Mouse (Mus musculus) kidney, postnatal 25 days (tissue): Measurements from ENCODE around the gene Nat9.

Experiments
- DNase-seq, 2 experiments: peaks; one replicate each; pipeline ENCODE4 v3.0.0; 2021; ENCODE audit warnings: mixed read lengths in 2 of 2

Gene Nat9

DNA sequence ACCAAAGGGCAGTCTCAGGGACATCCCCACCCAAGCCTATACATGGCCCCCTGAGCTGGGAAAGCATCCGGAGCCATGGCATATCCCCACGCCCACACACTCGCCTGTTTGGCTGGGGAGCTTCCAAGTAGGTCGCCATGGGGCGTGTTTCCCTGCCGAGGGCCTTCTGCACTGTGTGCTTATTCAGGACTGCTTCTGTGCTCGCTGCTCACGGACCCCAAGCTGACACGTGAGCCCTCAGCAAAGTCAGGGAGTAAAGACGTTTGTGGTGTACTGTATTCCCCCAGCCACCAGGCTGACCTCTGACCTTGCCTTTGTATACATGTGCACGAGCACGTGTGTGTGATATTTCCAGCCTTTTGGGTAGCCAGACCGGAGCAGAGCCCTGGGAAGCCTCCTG, 24.5 kb upstream of the Nat9 start:
- DNase-seq = no peak

DNA sequence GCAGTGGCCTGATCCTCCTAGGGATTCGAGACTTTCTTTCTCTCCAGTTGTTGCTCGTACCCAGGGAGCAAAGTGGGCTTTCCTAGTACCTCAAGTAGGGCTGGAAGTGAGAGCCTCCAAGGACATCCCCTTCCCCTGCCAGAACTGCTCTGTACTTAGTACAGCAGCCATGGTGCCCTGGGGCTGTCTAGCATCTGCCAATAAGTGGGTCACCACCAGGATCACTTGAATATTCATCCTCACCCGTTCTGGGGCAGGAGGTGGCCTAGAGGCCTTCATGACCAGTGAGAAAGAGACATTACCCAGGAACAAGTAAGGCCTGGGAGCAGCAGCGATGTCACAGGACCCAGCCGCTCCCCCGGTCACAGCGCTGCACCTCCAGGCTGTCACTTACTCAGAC, 22.3 kb upstream of the Nat9 start:
- DNase-seq = no peak

DNA sequence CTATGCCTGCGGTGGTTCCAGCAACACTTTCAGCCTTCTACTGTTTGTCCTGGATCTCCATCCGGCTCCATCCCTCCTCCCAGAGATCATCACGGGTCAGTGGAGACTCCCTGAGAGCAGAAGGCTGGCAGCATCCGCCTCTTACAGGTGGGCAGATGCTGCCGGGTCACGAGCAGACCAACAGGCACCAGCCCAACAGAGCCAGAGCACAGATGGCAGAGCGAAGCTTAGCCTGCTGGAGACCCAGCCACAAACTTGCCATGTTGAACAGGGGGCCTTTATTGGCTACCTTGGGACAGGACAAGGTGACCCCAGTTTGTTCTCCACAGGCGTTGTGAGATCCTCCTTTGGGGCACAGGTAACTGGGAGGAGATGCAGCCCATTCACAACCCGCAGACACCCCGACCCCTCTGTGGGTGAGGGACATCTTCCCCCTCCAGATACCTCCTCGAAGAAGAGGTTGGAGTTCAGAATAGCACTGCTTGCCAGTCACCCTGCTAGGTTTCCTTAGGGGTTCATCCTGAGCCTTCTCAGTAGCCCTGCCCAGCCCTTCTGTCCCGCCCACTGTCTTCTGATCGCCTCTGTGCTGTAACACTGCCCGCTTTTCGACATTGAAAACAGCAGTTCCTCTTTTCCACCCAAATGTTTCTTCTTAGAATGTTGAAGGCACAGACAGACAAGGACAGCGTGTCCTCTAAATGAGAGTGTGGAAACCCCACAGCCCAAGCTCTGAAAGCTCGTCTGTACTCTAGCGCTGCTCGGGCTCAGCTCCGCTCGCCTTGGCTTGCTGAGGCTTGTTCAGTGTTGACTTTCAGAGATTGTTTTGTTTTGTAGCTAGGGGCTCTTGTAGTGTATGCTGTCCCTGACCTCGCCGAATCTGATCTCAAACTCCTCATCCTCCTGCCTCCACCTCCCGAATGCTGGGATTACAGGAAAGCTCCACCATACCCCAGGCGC, 21.4 kb upstream of the Nat9 start:
- DNase-seq = no peak

- DNase-seq = no peak
Measured at GRCm38 (mm10) chr11:115208126-115208525, 20.5 kb upstream of the Nat9 start.

- DNase-seq = no peak
Measured at GRCm38 (mm10) chr11:115202756-115203155, 15.1 kb upstream of the Nat9 start.

GRCm38 (mm10) chr11:115202316-115202715, 14.7 kb upstream of the Nat9 start:
- DNase-seq = peak; percentile 80 to 87

- no peak for DNase-seq
Measured at GRCm38 (mm10) chr11:115200520-115200919, 12.9 kb upstream of the Nat9 start.

DNA sequence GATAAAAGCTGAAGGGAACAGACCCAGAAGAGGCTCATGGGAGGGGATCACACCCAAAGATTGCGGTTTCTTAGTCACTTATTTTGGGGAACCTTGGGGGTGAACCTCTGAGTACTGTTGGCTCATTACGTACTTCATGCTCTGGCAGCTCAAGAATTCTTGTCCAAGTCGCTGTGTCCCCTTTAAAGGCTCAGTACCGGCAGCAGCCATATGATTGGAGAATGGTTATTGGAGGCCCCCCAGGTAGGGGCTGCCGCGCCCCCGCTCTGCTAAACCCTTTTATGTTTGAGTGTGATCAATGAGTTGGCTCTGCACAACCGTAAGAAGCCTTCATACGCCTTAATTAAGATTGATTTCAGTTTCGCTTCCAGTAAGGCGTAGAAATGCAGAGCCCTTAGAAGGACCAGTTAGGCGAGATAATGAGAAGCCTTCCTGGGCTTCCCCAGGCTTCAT, 11.3 kb upstream of the Nat9 start:
- no peak for DNase-seq

GRCm38 (mm10) chr11:115197558-115197957, 9.9 kb upstream of the Nat9 start:
- no peak for DNase-seq

DNA sequence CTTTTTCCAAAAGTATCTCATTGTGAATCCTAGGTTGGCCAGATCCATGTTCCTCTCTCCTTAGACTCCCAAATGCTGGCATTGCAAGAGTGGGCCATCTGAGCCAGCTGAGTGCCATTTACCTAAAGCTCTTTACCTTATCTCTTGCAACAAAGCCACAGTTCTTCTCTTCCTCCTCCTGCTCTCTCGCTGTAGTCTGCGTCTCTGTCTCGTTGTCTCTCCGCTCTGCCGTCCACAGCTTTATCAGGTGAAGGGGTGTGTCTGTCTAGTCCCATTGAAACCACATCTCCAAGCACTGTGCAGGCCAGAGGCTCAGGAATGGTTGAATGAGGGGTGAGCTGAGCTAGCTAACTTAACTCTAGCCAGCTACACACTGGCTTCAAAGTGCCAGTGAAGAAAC, 8.3 kb upstream of the Nat9 start:
- DNase-seq = no peak

DNA sequence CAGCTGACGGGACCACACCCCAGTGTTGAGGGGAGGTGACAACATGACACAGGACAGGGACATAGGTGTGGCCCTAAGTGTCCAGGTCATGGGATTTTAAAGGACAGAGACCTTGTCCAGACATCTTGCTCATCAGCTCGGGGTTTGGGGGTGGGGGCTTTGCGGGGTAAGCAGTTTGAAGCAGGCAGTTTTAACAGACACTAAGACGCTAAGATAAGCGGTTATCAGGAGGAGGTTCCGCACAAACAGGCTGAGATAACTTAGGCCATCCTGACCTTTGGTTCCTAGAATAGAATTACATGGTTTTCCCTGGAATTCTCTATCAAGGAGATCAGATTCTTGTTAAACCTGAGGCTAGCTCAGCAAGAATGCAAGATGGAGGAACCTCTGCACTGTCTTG, 7.0 kb upstream of the Nat9 start:
- DNase-seq = no peak

- peak; percentile 81 to 84 for DNase-seq
Measured at GRCm38 (mm10) chr11:115192180-115192579, 4.5 kb upstream of the Nat9 start.

DNA sequence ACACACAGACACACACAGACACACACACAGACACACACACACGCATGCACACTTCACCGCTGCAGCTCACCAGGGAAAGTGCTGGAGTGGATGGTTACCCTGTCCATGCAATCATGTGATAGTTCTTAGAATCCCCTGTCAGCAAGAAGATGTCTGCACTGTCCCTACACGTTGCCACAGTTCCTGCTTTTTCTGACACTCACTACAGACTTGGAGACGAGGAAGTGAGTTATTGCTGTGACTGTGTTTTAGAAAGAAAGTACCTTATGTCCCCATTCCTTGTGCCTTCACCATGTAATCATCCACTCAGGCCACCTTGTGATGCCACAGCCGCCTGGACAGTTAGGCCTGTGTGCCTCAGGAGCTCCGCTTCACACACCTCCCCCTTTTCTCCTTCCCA, 1.6 kb upstream of the Nat9 start:
- no peak for DNase-seq

GRCm38 (mm10) chr11:115188539-115189231, 1.0 kb upstream of the Nat9 start:
- no peak for DNase-seq

GRCm38 (mm10) chr11:115187224-115187639, 427 bp downstream of the Nat9 start, which contains the start of gene Tmem104:
Gene Tmem104 (plus strand): TSS chr11:115187487.
- DNase-seq = peak; percentile 99 to 100

DNA sequence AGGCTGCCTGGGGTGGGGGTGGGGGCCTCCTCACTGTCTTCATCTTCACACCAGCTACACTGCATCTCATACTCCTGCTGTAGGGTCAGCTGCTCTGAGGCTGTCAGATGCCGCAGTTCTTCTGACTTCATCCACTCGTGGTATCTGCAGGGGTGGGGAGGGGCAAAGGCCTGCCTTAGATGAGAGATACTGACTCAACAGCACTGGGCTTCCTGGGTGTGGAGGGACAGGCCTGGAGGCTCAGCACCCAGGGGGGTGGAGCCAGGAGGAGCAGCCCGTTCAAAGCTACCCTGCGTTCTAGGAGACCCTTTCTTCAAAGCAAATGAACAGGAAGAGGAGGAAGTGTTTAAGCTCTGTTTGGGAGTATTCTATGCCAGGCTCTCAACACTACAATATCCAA, 2.7 kb downstream of the Nat9 start:
- no peak for DNase-seq

DNA sequence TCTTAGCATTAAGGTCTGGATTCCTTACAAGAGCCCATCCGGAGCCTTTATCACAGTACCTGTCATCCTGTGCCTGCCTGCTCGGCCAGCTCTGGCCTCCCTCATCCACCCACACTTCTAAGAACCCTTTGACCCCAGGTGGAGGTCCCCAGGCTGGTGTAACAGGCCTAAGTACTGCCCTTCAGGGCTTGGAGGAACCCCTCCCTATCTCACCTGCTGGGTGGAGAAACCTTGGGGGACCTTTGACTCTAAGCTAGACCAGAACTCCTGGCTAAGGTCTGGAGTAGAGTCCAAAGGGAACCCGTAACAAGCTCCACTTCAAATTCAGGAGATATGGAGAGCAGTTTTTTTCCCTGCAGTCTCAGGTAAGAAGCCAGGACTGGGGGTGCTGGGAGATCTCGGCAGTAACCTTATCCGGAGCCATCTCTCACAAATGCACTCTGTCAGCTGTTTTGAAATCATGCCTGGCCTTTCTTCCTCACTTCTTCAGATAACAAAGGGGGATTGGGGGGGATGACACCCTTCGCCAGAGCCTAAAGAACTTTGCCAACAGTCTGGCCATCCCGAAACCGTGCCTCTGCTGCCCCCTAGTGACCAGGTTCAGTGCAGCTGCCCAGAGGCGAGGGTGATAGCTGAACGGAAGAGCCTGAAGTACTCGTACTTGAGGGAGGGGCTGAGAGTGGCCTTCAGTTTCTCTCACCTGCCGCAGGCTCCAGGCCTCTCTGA, 5.6 kb downstream of the Nat9 start:
- DNase-seq = peak; percentile 85 to 89

DNA sequence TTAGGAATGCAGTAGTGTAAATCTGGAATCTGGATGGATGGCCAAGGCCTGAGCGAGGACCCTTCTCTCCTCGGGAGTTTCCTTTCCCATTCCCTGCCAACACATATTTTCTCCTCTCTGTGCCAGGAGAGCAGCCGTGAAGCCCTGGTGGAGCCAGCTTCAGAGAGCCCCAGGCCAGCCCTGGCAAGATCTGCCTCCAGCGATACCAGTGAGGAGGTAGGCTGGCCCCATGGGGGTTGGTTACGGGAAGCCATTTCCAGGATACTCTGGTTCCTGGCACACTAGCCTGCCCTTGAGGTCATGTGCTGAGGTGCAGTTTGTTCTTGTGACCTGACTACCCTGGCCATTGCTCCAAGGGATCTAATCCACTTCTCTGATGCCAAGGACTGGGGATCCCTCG, 7.8 kb downstream of the Nat9 start:
- peak; percentile 70 to 89 for DNase-seq

- no peak for DNase-seq
Measured at GRCm38 (mm10) chr11:115179191-115179590, 8.5 kb downstream of the Nat9 start.

GRCm38 (mm10) chr11:115178766-115179165, 8.9 kb downstream of the Nat9 start:
- peak; percentile 76 to 84 for DNase-seq

GRCm38 (mm10) chr11:115177559-115178195, 10.0 kb downstream of the Nat9 start:
- DNase-seq = peak; percentile 87 to 93

- no peak for DNase-seq
Measured at GRCm38 (mm10) chr11:115176399-115177190, 11.1 kb downstream of the Nat9 start.
